Mouse (Mus musculus): Measurements from ENCODE around the gene Hspd1.
A peak's percentile ranks its signal among the peaks of the same experiment; 100 is the strongest.
"Not testable (repeated sequence)": the region's sequence is repeated elsewhere in the genome, so short reads cannot be mapped to it uniquely, and the experiment has no call there.

Gene Hspd1

DNA sequence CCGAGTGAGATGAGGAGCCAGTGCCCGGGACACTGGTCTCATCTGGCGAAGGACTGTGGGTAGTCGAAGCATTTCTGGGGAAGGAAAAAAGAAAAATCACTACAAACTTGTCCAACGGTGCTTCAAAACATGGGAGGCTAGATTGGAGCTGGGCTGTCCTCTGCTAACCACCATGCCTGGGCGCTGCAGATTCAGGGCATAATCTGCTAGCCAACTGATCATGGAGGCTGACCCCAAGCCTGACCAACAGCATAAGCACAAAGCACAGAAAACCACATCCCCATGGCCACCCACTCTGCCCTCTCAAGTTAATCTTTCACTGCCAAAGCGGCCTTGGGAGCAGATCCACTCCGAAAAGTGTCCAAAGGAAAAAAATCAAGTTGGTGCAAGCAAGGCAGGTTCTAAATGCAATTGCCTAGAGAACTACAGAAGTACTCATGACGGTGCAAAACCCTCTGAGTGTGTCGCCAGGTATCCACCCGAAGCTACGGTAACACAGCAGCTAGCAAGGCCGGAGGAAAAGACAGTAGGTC, 1.1 kb downstream of the Hspd1 start:
- no peak for DNase-seq

DNA sequence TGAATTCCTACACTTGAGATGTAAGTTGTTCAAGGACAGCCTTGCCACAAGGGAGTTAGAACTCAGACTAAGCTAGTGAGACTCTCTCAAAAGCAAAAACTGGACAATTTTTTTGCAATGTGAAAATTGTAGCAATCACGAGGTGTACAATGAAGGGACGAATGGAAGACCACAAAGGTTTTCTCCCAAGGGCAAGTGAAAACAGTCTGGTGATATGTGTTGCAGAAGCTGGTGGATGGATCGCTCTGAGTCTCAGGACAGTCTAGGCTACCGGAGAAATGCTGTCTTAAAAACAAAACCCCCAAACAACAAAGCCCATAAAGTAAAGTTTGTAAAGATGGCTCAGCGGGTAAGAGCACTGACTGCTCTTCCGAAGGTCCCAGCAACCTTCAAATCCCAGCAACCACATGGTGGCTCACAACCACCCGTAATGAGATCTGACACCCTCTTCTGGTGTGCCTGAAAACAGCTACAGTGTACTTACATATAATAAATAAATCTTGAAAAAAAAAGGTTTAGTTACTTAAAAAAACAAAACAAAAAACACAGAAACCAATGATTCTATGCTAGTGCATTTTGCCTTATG, 2.2 kb downstream of the Hspd1 start:
- no peak for DNase-seq

DNA sequence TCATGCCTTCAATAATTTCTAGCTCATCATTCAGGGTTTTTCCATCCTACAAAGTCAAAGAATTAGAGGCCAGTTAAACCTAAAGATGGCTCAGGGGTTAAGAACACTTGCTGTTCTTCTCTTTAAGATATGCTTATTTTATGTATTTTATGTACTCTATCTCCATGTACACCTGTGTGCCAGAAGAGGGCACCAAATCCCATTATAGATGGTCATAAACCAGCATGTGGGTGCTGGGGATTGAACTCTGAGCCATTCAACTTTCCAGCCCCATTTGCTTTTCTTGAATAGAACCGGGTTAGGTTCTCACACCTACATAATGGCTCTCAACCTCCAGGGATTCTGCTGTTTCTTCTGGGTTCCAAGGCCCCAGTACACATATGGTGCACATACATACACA, 5.9 kb downstream of the Hspd1 start:
- DNase-seq: no peak

DNA sequence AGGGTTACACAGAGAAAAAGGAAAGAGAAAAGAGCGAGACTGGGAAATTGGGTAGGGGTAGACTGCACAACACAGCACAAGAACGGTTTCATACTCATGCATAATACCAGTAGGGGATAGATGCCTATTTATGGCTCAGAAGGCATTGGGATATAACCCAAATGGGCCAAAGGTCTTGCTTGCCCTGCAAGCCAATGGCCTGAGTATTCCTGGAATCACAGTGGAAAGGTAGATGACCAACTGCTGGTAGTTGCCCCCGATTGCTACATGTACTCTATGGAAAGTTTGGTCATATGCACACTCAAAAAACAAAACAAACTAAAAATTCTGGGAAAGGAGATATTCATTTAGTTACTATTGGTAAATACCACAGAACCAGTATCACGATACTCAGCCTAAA, 8.4 kb downstream of the Hspd1 start:
- DNase-seq: no peak

DNA sequence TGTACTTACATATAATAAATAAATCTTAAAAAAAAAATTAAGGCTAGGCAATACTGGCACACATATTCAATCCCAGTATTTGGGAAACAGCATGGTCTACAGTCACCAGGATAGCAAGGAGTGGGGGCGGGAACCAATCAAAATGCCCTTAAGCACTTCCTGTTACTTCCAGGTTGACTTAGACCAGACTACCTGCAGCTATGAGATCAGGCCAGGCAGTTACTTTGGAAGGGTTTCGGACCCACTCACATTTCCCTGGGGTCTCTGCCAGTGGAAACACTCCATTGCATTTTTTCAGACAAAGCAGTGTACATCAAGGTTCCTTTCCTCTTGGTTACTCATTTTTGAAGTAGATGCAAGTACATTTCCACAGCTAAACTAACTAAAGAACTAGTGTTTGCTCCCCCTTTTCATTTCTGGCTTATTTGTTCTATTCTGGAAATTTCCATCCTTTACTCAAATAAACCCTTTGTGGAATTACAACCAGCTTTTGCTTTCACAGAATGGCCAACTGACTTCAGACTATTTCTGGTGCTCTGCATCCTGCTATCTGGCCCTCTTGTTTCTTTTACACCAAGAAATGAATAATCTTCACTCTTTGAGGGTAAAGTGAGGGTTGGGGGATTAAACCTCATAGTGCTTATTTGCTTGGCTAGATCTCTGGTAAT, 11.1 kb downstream of the Hspd1 start:
- DNase-seq: no peak

DNA sequence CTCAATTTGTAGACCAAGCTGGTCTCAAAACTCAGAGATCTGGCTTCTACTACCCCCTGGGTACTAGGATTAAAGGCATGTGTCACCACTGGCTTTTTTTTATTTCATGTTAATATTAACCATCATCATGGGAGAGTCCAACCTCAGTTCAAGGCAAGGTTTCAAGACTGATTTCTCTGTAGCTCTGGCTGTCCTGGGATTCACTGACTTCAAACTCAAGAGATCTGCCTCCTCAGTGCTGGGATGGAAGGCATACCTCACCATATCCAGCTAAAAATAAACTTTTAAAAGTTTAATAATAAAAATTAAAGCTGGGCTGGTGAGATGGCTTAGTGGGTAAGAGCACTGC, 11.7 kb downstream of the Hspd1 start:
- DNase-seq: no peak

DNA sequence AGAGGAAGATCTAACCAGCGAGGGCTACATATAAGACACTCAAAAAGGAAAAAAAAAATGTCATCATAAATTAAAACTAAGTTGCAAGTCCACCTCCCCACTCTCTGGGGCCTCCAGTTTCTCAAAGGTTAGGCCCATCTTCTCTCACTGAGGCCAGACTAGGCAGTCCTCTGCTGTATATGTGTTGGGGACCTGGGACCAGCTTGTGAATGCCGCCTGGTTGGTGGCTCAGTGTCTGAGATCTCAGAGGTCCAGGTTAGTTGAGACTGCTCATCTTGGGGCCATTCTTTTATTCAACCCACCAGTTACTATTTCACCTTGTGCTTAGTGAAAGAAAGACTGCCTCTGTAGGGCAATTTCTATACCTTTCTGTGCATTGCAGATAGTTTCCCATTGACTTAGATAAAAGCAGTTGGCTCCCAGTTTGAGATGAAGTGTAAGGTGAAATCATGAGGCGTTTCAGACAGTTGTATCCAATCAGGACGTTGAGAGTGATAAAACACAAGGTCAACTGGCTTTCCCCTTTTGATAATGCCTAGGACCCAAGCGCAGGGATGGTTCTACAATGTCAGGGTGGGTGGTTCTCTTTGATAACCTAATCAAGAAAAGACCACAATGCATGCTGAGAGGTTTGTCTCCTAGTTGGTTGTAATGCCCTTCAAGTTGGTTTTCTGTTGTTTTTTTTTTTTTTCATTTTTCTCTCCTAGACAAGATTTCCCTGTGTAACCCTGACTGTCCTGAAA, 12.2 kb downstream of the Hspd1 start:
- DNase-seq: no peak

DNA sequence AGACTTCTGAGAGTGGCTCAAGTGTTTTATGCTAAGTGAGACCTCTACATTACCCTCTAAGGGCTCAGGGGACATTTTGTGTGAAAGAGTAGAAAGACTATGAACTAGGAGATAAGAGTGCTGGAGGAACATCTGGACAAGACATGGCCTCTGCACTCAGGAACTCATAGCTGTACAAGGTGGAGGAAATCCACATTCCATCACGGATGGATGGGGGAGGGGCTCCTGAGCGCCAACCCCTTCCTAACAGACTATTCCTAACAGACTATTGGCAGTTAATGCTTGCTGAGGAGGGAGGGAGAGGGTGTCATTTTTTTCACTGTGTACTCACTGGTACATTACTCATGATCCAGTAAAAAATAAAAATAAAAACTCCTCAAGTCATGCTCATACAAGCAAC, 13.3 kb downstream of the Hspd1 start:
- DNase-seq: no peak

DNA sequence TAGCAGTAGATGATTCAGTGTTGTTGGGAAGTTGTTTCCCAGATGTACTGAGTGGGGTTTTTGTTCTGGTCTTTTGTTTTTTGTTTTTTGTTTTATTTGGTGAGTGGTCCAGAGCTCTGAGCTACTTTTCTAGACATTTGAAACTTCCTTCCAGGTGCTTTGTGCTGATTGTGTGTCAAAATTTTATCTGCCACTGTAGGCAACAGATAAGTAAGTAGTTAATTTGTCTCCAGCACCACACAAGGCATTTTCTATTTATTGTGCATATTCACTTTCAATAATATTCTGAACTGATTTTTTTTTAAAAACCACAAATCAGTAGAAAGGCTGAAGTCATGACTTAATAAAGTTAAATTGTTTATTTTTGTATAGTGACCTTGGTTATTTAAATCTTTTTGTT, 15.7 kb downstream of the Hspd1 start:
- not testable (repeated sequence) for DNase-seq

DNA sequence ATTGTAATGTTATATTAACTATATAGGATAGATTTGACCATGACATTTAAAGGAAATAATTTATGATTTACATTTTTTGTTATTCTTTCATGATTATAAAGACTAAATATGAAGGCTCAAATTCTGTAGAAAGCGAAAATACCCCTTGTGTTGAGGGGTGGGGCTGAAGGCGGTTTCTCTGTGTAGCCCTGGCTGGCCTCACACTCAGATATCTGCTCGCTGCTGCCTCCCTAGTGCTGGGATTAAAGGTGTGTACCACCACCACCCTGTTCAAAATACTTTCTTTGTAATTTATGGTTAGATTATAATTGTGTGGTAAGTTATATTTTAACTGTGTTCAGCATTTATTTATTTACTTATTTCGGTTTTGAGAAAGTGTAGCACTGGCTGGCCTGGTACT, 26.3 kb downstream of the Hspd1 start:
- no peak for DNase-seq

DNA sequence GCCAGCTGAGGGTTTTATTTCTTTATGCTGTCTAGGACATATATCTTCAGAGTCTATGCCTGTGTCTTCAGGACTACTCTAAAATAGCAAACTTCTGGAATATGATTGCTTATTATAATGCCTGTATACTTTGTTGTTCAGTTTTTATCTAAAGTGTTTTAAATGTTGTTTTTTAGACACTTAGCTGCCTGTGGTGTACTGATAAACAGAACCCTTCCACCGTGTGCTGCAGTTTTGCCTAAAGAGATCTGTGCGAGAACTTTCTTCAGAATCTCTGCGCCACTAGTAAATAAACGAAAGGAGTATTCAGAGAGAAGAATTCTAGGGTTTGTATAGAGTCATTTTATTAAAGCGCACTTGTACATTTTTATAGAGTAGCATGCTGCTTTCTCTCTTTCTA, 26.9 kb downstream of the Hspd1 start:
- DNase-seq: no peak

DNA sequence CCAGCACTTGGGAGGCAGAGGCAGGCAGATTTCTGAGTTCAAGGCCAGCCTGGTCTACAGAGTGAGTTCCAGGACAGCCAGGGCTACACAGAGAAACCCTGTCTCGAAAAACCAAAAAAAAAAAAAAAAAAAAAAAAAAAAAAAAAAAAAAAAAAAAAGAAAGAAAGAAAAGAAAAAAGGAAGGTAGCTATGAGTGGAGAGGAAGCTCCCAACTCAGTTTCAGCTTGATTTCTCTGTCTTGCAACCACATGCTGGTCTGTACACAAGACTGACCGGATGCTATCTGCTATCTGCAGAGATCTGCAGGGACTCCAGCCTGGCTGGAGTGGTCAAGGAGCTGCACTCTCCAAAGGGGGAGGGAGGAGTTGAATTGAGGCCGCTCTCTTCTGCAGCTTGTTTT, 29.7 kb downstream of the Hspd1 start:
- DNase-seq: not testable (repeated sequence)

DNA sequence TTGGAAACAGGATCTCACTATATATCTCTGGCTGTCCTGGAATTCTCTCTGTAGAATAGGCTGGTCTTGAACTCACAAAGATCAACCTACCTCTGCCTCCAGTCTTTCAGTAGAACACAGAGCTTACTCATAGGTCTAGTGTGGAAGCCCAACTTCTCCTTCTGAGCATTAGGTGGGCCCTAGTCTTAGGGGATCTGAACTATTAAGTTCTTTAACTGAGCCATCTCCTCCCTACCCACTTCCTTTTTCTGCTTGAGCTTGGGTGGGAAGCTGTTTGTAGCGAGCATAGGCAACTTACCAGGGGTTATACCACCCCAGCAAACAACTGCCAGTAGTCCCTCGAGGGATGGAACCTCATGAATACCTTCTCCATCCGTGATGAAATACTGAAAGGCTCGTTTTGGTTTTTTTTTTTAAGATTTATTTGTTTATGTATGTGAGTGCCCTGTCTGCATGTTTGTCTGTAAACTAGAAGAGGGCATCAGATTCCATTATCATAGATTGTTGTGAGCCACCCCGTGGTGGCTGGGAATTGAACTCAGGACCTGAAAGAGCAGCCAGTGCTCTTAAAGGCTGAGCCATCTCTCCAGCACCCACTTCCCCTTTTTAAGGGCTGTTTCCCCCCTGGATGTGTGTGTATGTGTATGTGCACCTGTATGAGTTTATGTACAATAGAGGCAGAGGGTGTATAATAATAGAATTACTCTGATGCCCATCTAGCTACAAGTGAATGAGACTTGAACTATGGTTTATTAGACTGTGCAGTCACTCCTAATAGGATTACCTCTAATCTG, 32.5 kb downstream of the Hspd1 start:
- no peak for DNase-seq

DNA sequence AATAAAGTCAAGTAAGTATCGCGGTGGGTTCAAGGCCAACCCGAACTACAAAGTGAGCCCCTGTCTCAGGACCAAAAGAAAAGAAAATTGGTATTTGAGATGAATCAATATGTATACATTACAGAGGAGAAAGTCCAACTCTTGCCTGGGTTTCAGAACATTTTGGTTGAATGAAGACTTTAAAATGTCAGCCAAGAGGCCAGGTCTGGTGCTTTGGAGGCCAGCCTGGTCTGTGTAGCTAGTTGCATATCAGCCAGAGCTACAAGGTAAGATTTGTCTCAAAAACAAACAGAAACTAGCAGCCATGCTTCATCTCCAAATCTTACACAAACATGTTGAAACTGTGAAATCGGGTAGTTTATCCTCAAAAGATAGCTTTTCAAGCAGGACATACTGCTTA, 34.4 kb downstream of the Hspd1 start:
- DNase-seq: no peak

DNA sequence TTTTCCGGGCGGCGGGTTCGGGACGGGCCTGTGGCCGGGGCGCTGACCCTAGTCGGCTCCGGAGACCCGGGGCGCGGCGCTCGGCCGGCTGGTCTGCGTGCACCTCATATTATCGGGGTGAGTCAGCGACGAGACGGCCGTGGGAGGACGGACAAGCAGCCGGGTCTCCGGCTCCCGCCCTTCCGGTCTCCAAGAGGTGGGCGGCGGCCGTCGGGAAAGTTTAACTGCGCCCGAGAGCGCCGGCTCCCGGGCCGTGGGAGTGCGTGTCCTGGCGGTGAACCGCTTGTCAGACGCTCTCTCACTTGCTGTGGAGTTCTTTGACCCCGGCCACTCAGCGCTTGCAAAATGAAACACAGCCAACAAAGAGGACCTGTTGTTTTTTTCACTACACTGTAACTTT, 35.0 kb downstream of the Hspd1 start:
- DNase-seq: no peak

DNA sequence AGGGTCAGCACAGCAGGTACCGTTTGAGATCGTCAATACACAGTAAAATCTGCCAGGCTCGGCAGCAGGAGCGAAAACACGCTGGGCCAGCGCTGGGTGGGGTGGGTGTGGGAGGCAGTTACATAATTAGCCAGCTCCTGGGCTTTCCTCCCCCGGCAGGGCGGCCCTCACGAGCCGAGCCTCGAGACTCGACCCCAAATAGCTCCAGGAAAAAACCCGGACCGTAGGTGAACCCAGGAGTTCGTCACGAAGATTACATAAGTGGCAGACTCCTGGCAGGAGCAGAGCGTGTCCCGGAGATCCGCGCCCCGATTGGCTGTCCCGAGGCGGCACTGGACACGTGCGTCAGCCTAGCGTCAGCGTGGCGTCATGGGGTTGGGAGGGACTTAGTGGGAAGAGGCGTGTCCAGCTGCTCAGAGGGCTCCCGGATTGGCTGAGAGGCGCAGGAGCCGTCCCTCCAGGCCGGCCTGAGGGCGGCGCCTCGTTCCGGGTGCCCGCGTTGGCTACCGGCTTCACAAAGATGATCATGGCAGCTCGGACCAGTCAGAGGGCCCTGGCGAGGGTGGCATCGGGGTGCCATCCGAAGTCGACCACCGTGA, 35.6 kb downstream of the Hspd1 start, which contains the start of gene Coq10b:
TSS of gene Coq10b (plus strand) at position 416 of the 599 bp plus-strand sequence.
- peak; percentile 99 for DNase-seq

DNA sequence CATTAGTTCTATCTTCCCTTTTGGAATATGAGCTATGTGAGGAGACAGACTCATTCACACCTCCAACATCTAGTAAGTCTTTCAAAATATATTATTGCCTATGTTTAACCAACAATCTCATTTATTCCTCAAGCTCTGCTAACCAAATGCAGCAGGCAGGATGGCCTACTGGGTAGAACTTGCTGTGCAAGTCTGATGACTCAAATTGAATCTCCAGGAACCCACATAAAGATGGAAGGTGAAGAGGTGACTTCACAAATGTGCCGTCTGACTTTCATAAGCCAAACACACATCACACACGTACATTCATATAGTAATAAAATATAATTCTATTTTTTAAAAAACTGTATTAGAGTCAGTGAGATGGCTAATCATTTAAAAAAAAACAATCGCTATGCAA, 36.4 kb downstream of the Hspd1 start:
- DNase-seq: no peak

DNA sequence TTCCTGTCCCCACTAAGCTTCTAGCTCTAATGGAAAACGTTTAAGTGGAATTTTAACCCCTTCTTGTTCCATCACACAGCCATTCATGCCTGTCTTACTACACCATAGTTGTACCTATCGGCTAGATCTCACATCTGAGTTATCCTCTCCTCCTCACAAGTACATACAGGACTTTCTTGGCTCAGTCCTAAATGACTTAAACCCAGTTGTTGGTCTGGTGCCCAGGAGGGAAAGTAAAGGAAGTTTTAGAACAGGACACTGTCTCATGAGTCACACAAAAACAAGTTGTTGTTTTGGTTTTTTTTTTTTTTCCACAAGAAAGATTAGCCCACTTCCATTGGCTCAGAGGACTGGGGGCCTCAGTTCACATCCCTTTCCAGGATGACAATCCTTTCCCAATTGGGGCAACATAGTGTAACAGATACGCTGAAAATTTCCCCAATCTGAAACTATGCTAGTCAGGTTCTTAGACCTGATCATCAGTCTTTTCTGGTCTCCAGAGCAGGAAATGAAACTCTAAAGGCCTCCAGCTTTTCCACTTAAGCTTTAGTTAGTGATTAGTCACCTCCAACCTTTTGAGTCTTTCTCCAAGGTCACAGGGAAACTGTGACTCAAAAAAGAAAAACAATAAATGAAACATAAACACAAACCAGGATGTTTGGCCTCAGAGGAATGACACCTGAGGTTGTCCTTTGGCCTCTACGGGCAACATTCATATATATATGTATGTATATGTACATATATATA, 39.0 kb downstream of the Hspd1 start:
- no peak for DNase-seq

DNA sequence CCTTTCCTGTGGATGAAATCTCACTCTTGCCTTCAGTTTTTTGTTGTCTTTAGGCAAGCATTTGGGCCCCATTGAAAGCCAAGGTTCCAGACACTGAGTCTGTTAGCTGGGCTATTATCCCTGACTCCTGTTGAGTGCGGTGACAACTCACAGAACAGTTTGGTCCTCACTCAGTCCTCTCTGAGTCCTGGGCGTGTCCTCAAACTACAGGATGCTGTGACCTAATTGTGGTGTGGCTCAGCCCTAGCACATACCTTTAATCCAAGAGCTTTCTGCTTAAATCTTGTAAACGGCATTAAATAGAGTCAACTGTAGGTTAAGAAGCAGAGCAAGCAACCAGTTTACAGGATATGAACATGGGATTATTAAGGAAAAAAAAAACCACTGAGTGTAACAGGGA, 44.9 kb downstream of the Hspd1 start:
- no peak for DNase-seq

DNA sequence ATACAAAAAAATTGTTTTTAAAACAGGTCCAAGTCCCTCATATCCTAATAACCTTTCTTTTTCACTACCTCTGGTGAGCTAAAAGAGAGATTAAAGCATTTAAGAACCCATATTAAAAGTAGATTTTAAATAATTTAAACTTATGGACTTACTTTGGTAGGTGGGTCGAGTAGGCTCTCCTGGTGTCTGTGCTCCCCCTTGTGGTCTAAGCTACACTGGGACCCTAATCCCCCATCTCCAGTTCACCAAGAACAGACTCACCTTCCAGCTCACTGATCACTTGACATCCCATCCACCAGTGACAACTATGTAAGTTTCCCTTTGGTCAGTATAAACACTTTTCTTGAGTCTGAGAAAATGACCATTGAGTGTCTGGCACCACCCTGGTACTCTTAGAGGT, 45.8 kb downstream of the Hspd1 start:
- no peak for DNase-seq

DNA sequence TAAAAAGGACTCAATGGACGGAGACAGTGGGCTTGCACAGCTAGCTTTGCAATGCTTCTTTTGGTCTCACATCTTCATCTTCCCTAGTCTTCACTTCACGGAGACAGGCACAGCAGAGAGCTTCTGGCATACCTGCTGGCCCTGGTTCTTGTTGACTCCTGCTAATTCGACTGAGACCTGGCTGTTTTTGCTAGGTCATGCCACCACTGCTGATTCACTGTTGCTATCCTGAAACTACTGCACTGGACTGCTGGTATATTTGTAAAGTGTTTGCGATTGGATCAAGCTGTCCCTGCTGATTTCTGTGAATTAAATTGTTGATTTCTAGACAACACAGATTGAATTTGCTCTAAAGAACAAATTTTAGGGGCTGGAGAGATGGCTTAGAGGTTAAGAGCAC, 46.4 kb downstream of the Hspd1 start:
- no peak for DNase-seq

DNA sequence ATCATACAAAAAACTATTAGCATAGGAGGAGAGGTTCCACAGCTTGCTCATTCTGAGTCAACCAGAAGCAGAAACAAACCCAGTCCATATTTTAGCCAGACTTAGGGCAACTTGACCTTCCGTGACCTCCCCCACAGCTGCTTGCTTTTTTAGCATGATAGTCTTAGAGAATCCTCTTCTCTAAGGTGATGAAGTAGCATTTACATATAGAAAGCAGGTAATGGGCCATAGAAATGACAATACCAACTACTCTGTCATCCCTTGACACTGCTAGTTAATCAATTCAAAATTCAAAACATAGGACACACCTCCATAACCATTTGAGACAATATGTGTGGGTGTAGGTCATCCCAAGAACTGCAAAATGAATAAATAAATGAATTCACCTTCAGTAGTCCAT, 48.1 kb downstream of the Hspd1 start:
- no peak for DNase-seq

Measured in cerebellum, adult 11 months (tissue).